Mouse (Mus musculus) heart, adult 2 months (tissue): ENCODE results near the gene Btnl6.

Source experiments
- CTCF ChIP-seq: fragments of 200-600 bp; IDR thresholded peaks from 2 replicates; pipeline ENCODE4 v1.8.1; 2022; ENCODE audit warnings: antibody characterized with exemption, mild to moderate bottlenecking, moderate library complexity
- EP300 ChIP-seq: fragments of 200-500 bp; IDR thresholded peaks from 2 replicates; pipeline ENCODE4 v1.6.1; 2011; ENCODE audit warnings: low read depth, low read length, control low read depth; ENCODE audit not compliant: insufficient read depth
- POLR2A ChIP-seq: fragments of 200-500 bp; IDR thresholded peaks from 2 replicates; pipeline ENCODE4 v1.6.1; 2011; ENCODE audit warnings: mild to moderate bottlenecking, low read depth, low read length, control low read depth; ENCODE audit not compliant: insufficient read depth

DNA sequence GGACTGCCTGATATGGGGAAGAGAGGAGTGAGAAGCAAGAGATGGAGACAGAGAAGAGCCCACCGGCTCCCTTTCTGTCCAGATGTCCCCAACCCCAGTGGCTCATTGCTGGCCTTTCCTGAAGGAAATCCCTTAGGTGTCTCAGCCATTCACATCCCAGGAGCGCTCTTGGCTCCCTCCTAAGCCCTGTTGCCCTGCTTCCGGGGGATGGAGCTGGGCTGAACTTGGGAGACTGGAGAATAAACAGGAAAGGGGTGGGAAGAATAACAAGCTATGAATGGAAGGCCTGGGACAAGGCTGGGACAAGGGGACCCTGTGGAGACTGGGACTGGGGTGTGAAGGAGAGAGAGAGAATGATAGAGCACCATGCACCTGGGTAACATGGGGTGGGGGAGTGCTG is 47.6 kb upstream of the Btnl6 start:
- TF ChIP-seq CTCF = no peak
- TF ChIP-seq POLR2A = peak; percentile 92
- TF ChIP-seq EP300 = peak; percentile 93
